Mouse (Mus musculus): ENCODE results near the gene Dysf. TPM values are rescaled to one million over a fixed set of nuclear protein-coding genes. Genes with fewer than 3 reads are reported as not detected.
"Not testable (repeated sequence)": the region's sequence is repeated elsewhere in the genome, so short reads cannot be mapped to it uniquely, and the experiment has no call there.

Gene Dysf
- polyA plus RNA-seq, 1 experiment from 2014 or later: 14.6 TPM

- no peak overlapping the region for H3K27ac ChIP-seq
- WGBS: 89% methylated on average over 4 of the region's 4 CpGs
- H3K36me3 ChIP-seq: no peaks in the 10 kb centered on the region
- no peaks in the 10 kb centered on the region for H3K9me3 ChIP-seq (replicated peaks)
- 0 out of 2 replicates have a peak overlapping the region, but pooled peaks have one; percentile 49 for H3K4me3 ChIP-seq
- H3K4me1 ChIP-seq: peaks cover 11% of the 10 kb centered on the region
- H3K27me3 ChIP-seq (ENCODE audit: low read depth, poor library complexity, severe bottlenecking): peaks cover 45% of the 10 kb centered on the region
- DNase-seq (ENCODE audit: low spot score): no peak
These were observed 11.6 kb downstream of the Dysf start for GRCm38 (mm10) chr6:84020002-84020401.

GRCm38 (mm10) chr6:84021990-84022389 lies 13.6 kb downstream of the Dysf start:
- Histone ChIP-seq H3K4me3 (no peak overlapping the region), H3K4me1 (peaks cover 11% of the 10 kb centered on the region), H3K9me3 (replicated peaks) (no peaks in the 10 kb centered on the region), H3K27ac (no peak overlapping the region), H3K27me3 (ENCODE audit: low read depth, poor library complexity, severe bottlenecking) (peaks cover 45% of the 10 kb centered on the region), H3K36me3 (no peaks in the 10 kb centered on the region)
- DNase-seq (ENCODE audit: low spot score): no peak
- WGBS: 85% methylated on average over 3 of the region's 3 CpGs

GRCm38 (mm10) chr6:84025636-84026035 lies 17.2 kb downstream of the Dysf start:
- H3K27ac ChIP-seq: no peak overlapping the region
- H3K4me1 ChIP-seq: no peaks in the 10 kb centered on the region
- peaks cover 15% of the 10 kb centered on the region; the same call in 1 of the 2 replicates for H3K27me3 ChIP-seq (ENCODE audit: low read depth, poor library complexity, severe bottlenecking)
- DNase-seq (ENCODE audit: low spot score): no peak
- WGBS: 87% methylated on average over 3 of the region's 3 CpGs
- H3K36me3 ChIP-seq: no peaks in the 10 kb centered on the region
- H3K4me3 ChIP-seq: no peak overlapping the region
- no peaks in the 10 kb centered on the region for H3K9me3 ChIP-seq (replicated peaks)

GRCm38 (mm10) chr6:84028791-84029190 lies 20.4 kb downstream of the Dysf start:
- DNase-seq (ENCODE audit: low spot score): no peak
- Histone ChIP-seq H3K9me3 (replicated peaks) (no peaks in the 10 kb centered on the region), H3K4me3 (no peak overlapping the region), H3K4me1 (no peaks in the 10 kb centered on the region), H3K27me3 (ENCODE audit: low read depth, poor library complexity, severe bottlenecking) (no peaks in the 10 kb centered on the region), H3K27ac (no peak overlapping the region), H3K36me3 (no peaks in the 10 kb centered on the region)

GRCm38 (mm10) chr6:84029775-84030174 lies 21.4 kb downstream of the Dysf start:
- Histone ChIP-seq H3K27me3 (ENCODE audit: low read depth, poor library complexity, severe bottlenecking) (no peaks in the 10 kb centered on the region), H3K4me1 (no peaks in the 10 kb centered on the region), H3K36me3 (no peaks in the 10 kb centered on the region), H3K4me3 (no peak overlapping the region), H3K27ac (no peak overlapping the region), H3K9me3 (replicated peaks) (no peaks in the 10 kb centered on the region)
- WGBS: 91% methylated on average over 7 of the region's 7 CpGs
- no peak for DNase-seq (ENCODE audit: low spot score)

- not testable (repeated sequence) for H3K9me3 ChIP-seq (replicated peaks); H3K4me1 ChIP-seq; H3K36me3 ChIP-seq; DNase-seq (ENCODE audit: low spot score); H3K27me3 ChIP-seq (ENCODE audit: low read depth, poor library complexity, severe bottlenecking); H3K27ac ChIP-seq; H3K4me3 ChIP-seq
- 80% methylated on average over 5 of the region's 5 CpGs for WGBS
These were observed 24.1 kb downstream of the Dysf start for GRCm38 (mm10) chr6:84032516-84032915.

- no peaks in the 10 kb centered on the region for H3K4me1 ChIP-seq
- no peaks in the 10 kb centered on the region for H3K9me3 ChIP-seq (replicated peaks)
- no peaks in the 10 kb centered on the region for H3K36me3 ChIP-seq
- no peak for DNase-seq (ENCODE audit: low spot score)
- no peaks in the 10 kb centered on the region for H3K27me3 ChIP-seq (ENCODE audit: low read depth, poor library complexity, severe bottlenecking)
- H3K27ac ChIP-seq: no peak overlapping the region
- H3K4me3 ChIP-seq: no peak overlapping the region
- 68% methylated on average over 6 of the region's 6 CpGs for WGBS
These were observed 35.0 kb downstream of the Dysf start for GRCm38 (mm10) chr6:84043251-84043940.

GRCm38 (mm10) chr6:84044679-84045078 lies 36.3 kb downstream of the Dysf start:
- Histone ChIP-seq H3K4me3 (no peak overlapping the region), H3K9me3 (replicated peaks) (no peaks in the 10 kb centered on the region), H3K27me3 (ENCODE audit: low read depth, poor library complexity, severe bottlenecking) (no peaks in the 10 kb centered on the region), H3K27ac (no peak overlapping the region), H3K36me3 (no peaks in the 10 kb centered on the region), H3K4me1 (no peaks in the 10 kb centered on the region)
- 79% methylated on average over 3 of the region's 3 CpGs for WGBS
- DNase-seq (ENCODE audit: low spot score): no peak

- H3K36me3 ChIP-seq: no peaks in the 10 kb centered on the region
- 90% methylated on average over 2 of the region's 2 CpGs for WGBS
- H3K27me3 ChIP-seq (ENCODE audit: low read depth, poor library complexity, severe bottlenecking): no peaks in the 10 kb centered on the region
- H3K4me3 ChIP-seq: no peak overlapping the region
- H3K4me1 ChIP-seq: peaks cover 10% of the 10 kb centered on the region; the same call in 1 of the 2 replicates
- H3K27ac ChIP-seq: no peak overlapping the region
- no peak for DNase-seq (ENCODE audit: low spot score)
- no peaks in the 10 kb centered on the region for H3K9me3 ChIP-seq (replicated peaks)
These were observed 40.5 kb downstream of the Dysf start for GRCm38 (mm10) chr6:84048856-84049255.

GRCm38 (mm10) chr6:84050238-84050637 lies 41.8 kb downstream of the Dysf start:
- DNase-seq (ENCODE audit: low spot score): no peak
- no peak overlapping the region for H3K27ac ChIP-seq
- no peak overlapping the region for H3K4me3 ChIP-seq
- H3K27me3 ChIP-seq (ENCODE audit: low read depth, poor library complexity, severe bottlenecking): no peaks in the 10 kb centered on the region
- peaks cover 14% of the 10 kb centered on the region; the same call in 1 of the 2 replicates for H3K4me1 ChIP-seq
- H3K36me3 ChIP-seq: no peaks in the 10 kb centered on the region
- no peaks in the 10 kb centered on the region for H3K9me3 ChIP-seq (replicated peaks)
- WGBS: 94% methylated on average over 4 of the region's 4 CpGs

GRCm38 (mm10) chr6:84051032-84051431 lies 42.6 kb downstream of the Dysf start:
- Histone ChIP-seq H3K27ac (peak overlapping the region; percentile 7; the same call in 1 of the 2 replicates), H3K9me3 (replicated peaks) (no peaks in the 10 kb centered on the region), H3K4me1 (peaks cover 14% of the 10 kb centered on the region; the same call in 1 of the 2 replicates), H3K36me3 (no peaks in the 10 kb centered on the region), H3K4me3 (no peak overlapping the region), H3K27me3 (ENCODE audit: low read depth, poor library complexity, severe bottlenecking) (no peaks in the 10 kb centered on the region)
- no peak for DNase-seq (ENCODE audit: low spot score)
- WGBS: 54% methylated on average over 6 of the region's 6 CpGs

GRCm38 (mm10) chr6:84053874-84054530 lies 45.6 kb downstream of the Dysf start:
- no peak overlapping the region for H3K4me3 ChIP-seq
- H3K27ac ChIP-seq: peak overlapping the region; percentile 5
- no peak for DNase-seq (ENCODE audit: low spot score)
- no peaks in the 10 kb centered on the region for H3K36me3 ChIP-seq
- WGBS: 84% methylated on average over 9 of the region's 9 CpGs
- H3K4me1 ChIP-seq: peaks cover 21% of the 10 kb centered on the region; the same call in 1 of the 2 replicates
- no peaks in the 10 kb centered on the region for H3K27me3 ChIP-seq (ENCODE audit: low read depth, poor library complexity, severe bottlenecking)
- no peaks in the 10 kb centered on the region for H3K9me3 ChIP-seq (replicated peaks)

- H3K4me3 ChIP-seq: no peak overlapping the region
- H3K4me1 ChIP-seq: peaks cover 21% of the 10 kb centered on the region; the same call in 1 of the 2 replicates
- no peaks in the 10 kb centered on the region for H3K36me3 ChIP-seq
- H3K9me3 ChIP-seq (replicated peaks): no peaks in the 10 kb centered on the region
- H3K27ac ChIP-seq: no peak overlapping the region
- H3K27me3 ChIP-seq (ENCODE audit: low read depth, poor library complexity, severe bottlenecking): no peaks in the 10 kb centered on the region
- 66% methylated on average over 1 of the region's 1 CpGs for WGBS
- DNase-seq (ENCODE audit: low spot score): no peak
These were observed 47.2 kb downstream of the Dysf start for GRCm38 (mm10) chr6:84055619-84056018.
